Mouse (Mus musculus) cerebellum, adult 18-20 months (tissue): ENCODE measurements around the gene S100a3.

Experiments
- DNase-seq, 2 experiments: peaks; one replicate each; pipeline ENCODE4 v3.0.0; 2021

The S100a3 gene

DNA sequence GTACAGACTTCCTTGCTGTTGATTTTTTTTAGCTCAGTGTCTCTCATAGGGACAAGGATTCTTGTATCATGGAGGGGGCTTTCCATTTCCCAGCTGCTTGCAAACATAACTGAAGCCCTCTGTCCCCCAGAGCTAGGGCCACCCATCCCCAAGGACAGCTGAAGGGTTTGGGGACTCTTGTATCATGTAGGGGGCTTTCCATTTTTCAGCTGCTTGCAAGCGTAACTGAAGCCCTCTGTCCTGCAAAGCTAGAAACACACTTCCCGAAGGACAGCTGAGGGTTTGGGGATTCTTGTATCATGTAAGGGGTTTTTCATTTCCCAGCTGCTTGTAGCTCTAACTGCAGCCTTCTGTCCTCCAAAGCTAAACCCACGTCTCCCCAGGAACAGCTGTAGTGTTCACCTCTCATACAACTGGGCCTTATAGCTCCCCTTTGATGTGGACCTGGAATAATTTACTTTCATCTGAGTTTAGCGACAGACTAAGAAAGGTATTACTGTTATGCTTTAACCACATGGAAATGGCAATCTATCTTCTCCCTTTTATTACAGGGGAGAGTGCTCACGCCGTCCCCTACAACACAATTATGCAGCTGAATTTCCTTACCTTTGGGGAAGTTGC is at the start of gene S100a3:
S100a3 (plus strand) TSS at position 571 of the 621 bp plus-strand sequence.
- no peak for DNase-seq

GRCm38 (mm10) chr3:90512276-90512675 is 48.1 kb upstream of the S100a3 start:
- DNase-seq = no peak

GRCm38 (mm10) chr3:90512948-90513642 is 47.3 kb upstream of the S100a3 start:
- DNase-seq = no peak

DNA sequence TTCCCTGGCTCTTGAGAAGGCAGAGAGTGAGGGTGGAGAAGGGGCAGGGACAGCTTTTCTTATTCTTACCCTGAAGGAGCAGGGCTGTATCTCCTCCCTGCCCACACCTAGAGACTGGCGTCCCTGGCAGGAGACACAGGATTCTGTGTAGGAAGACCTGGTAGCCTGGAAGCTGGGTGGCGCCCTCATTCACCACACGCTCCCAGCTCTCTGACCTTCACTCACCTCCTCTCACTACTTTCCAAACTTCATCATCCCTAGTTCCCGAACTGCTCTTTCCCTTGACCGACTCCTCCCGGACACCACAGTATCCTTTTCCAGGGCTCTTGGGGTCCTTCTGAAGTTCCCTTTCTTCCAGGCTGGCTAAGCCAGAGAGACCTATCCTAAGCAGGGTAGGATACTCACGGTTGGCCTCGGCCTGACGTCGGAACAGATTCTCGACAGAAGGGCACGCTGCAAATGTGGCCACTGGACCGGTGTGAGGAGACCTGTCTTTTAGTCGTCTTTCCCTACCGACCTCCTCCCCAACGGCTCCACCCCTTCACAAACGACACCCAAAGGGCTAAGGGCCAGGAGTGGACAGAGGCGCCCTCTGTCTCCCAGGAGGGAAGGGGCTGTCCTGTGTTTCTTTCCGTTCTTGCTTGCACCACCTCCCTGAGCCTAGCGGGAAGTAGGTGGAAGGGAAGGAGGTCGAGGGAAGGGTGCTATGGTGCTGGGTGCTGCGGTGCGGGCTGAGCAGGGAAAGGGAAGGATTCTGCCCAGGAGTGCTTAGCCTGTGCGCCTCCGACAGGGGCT is 46.4 kb upstream of the S100a3 start, which contains the start of the genes S100a1 and S100a13:
S100a1 (minus strand) TSS at position 597 of the 795 bp plus-strand sequence.
S100a13 (plus strand) TSS at position 640 of the 795 bp plus-strand sequence.
- peak; percentile 53 to 63 for DNase-seq

DNA sequence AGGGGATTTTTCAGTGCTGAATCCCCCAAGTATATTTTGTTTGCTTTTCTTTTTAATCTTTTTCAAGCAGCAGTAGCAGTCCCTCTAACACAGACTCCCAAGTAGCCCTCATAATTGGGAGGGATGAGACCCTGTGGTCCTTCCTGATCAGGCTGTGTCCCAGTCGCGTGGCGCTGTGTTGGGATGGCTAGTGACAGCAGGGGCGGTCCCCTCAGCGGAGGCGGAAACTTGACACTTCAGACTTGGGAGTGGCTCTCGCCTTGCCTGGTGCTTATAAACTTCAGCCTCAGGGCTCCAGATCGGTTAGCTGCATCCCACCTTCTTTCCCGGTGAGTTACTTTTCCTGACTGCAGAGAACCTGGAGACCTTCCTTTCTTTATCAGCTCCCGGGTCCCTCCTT is 45.7 kb upstream of the S100a3 start:
- DNase-seq = peak in 1 of 2 experiments; percentile 41

DNA sequence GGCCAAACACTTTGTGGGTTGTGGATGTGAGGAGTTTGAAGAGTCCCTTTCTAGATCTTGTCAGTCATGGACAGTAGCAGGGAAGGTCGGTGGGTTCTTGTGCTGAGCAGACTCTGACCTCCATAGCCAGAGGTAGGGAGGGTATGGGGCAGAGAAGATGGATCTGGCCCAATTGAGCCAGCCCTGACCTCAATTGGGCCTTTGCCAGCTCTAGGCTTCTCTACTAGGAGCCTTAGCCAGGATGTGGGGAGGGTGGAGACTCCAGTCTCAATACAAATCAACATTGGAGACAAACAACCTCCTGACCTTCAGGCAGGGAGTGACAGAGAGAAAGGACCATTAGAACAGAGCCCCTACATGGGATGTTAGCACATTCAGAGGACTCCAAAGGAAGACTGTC is 45.1 kb upstream of the S100a3 start:
- no peak for DNase-seq

- DNase-seq = no peak
Observed at GRCm38 (mm10) chr3:90515789-90516188, 44.6 kb upstream of the S100a3 start.

DNA sequence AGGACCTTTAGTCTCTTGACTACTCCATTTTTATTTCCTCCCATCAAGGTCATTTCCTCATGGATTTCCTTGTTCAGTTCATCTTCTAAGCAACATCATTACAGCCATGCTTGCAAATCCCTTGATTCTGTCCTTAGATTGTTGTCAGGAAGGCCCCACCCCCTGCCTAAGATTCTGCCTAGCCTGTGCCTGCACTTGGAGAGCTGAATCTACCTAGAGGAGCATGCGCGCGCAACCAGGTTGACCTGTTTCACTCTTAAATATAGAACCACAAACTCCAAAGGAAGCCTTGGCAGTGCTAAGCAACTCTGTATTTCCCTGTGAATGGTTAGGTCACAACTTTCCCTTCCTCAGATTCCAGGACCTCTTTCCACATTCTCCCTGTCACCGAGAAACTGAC is 42.7 kb upstream of the S100a3 start:
- DNase-seq = no peak

DNA sequence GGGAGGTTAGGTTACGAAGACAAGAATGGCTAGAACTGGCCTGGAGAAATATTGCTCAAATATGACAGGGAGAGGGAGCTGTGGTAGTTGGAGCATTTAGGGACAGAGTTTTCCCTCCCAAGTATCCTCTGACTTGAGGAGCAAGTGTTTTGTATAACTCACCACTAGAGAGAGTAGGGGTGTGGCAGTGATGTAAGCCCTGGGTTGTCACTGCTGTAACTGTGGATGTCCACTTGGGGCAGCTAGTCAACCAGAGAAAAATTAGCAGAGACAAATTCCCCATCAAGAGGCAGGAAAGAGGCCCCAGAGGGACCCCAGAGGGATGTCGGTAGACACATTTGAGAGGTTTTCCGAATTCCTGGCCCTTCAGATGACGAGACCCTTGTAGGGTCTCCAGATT is 35.0 kb upstream of the S100a3 start:
- DNase-seq = peak in 1 of 2 experiments; percentile 33

GRCm38 (mm10) chr3:90526076-90526475 is 34.3 kb upstream of the S100a3 start:
- DNase-seq = no peak

GRCm38 (mm10) chr3:90526580-90526979 is 33.8 kb upstream of the S100a3 start, which contains the start of gene S100a14:
Gene S100a14 (plus strand): TSS chr3:90526856.
- DNase-seq = no peak

DNA sequence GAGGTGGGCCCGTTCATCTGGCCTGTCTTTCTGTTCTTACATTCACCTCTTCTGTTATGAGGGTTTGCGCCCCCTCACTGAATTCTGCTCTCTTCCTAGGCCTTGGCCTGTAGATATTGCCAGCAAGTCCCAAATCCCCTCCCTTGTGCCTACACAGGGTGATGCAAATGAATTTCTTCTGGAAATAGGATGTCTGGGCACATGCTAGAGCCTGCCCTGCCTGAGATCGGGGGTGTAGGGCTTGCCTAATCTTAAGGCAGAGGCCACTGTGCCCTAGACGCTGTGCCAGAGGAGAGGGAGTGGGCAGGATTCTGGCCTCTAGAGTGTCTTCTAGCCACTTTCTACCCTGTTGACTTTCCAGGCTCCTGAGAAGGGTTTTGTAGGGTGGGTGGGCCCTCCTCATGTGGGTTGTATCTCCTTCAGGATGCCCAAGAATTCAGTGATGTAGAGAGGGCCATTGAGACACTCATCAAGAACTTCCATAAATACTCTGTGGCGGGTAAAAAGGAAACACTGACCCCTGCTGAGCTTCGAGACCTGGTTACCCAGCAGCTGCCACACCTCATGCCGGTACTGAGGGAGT is 33.0 kb upstream of the S100a3 start:
- DNase-seq = no peak

GRCm38 (mm10) chr3:90531713-90532112 is 28.7 kb upstream of the S100a3 start:
- no peak for DNase-seq

DNA sequence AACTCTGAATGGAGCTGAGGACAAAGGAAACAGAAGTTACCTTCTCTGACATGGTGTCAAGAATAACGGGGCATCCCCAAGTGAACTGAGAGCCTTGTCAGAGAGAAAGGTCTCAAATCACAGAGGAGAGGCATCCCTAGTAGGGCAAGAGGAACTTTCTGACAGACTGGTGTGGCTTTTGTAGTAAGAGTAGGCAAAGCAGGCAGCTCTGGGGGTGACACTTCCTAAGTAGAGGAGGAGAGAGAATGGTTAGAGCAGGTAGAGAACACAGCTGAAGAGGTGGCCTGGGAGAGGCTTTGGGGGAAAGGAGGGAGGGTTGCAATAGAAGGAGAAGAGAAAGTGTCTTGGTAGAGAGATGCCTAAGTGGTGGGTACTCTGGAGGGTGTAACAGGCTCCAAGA is 24.9 kb upstream of the S100a3 start:
- DNase-seq = no peak

- peak; percentile 58 to 76 for DNase-seq
Observed at GRCm38 (mm10) chr3:90537141-90537904, 23.1 kb upstream of the S100a3 start, which contains the start of gene S100a16. Gene S100a16 (plus strand): TSS chr3:90537254.

DNA sequence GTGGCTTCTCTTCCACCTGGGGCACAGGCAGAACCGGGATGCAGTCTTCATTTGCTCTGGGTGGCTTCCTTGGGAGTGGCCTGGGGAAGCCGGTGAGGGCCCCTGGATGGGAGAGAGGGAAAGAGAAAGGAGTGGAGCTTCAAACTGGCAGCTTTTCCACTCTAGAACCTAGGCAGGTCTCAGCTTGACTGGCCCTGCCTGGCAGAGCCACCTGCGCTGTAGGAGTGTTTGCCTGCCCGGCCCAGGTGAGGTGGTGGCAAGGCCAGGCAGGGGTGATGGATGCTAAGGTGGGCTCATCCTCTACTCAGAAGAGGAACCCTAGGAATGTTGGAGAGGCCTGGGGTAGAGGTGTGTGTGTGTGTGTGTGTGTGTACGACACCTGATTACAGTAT is 22.5 kb upstream of the S100a3 start:
- no peak for DNase-seq

DNA sequence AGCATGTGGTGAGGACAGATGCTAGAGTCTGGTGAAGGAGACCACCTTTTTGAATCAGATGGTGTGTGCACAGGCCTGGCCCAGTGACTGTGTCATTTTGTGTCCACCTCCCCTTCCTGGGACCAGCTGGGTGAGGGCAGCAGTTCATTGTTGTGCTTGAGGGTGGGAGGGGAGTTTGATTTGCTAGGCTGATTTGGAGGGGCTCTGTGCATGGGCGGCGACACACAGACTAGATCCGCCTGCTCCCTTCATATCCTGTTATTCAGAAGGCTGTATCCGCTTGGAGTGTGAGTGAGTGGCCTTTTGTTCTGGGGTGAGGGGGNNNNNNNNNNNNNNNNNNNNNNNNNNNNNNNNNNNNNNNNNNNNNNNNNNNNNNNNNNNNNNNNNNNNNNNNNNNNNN is 19.5 kb upstream of the S100a3 start:
- peak in 1 of 2 experiments; percentile 27 for DNase-seq

GRCm38 (mm10) chr3:90549676-90550420 is 10.5 kb upstream of the S100a3 start:
- no peak for DNase-seq

DNA sequence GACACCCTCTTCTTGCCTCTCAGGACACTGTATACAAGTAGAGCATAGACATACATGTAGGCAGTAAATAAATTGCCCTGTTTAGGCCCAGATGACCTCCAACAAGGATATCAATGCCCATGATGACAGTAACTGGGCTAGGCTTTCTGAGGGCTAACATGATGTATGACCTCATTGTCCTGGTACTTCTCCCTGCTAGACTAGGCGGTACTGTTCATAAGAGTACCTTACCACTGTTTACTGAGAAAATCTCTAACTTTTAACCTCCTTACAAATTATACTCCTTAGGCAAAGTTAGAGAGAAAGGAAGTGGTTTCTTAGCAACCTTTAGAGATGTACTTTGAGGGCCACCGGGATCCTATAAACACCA is 10.0 kb upstream of the S100a3 start:
- DNase-seq = no peak

DNA sequence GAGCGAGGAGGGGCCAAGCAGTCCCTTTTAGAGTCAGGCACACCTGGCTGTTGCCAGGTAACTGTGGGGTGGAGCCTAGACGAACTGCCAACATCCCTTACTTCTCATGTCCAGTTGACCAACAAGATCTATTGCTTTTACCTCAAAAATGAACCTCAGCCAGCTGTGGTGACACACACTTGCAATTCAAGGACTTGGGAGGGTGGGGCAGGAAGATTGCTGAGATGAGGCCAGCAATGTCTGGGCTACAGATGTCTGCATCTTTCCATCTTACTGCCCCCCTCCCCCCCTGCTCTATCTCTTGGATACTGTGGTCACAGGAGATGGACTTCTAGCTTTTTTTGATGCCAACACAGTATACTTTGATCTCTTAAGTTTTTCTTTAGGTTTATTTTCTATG is 8.1 kb upstream of the S100a3 start:
- DNase-seq = no peak

GRCm38 (mm10) chr3:90555954-90556353 is 4.4 kb upstream of the S100a3 start:
- DNase-seq = peak in 1 of 2 experiments; percentile 18

DNA sequence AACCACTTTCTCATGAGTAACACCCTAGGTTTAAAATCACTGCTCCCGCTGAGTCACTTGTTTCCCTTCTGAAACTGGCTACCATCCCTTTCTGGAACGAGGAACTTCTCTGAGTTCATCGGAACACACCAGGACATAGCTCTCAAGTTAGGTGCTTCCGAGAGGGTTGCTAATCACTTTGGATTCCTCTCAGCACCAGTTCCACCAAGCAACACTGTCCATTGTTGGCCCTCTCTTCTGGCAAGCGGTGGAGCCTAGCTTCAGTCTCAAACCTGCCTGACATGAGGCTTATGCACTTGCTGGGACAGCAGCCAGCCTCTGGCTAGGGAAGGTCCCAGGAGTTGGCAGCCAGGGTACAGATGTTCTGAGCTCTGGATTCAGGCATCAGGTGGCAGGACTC is 14.3 kb downstream of the S100a3 start:
- no peak for DNase-seq
